ENCODE assay signal across 10 mouse cellular contexts in genomic region chr4:154960021-154960689, GRCm38 (mm10). TPM values are rescaled to one million over a fixed set of nuclear protein-coding genes. Genes with fewer than 3 reads are reported as not detected.
DNase-seq lines count a peak whose midpoint lies in the region; ATAC-seq and TF ChIP-seq lines count a peak whose summit lies in the region.
"Had no signal": no experiment of that assay in that cellular context is flagged by ENCODE, and none has a peak within 500 bp of the region (broad histone marks: within the 10 kb centered on the region; RNA-seq: fewer than 3 reads in every experiment).

No protein-coding gene starts in this region.

- peak overlapping the region; percentile 89 for H3K4me2 ChIP-seq in limb, embryonic 12.5 days
- peak overlapping the region; percentile 83 for H3K4me2 ChIP-seq in stomach, embryonic 15.5 days

- H3K27ac ChIP-seq in gastrocnemius, adult 2 months: no peak overlapping the region
- no peak overlapping the region for H3K27ac ChIP-seq in testis, adult 2 months (ENCODE audit: control insufficient read depth, insufficient read depth, low read depth, low read length)
- no peak overlapping the region for H3K27ac ChIP-seq in limb, embryonic 12.5 days
- no peak overlapping the region for H3K27ac ChIP-seq in stomach, embryonic 15.5 days

- 0 out of 2 replicates have a peak, but pooled peaks cover 2% of the 10 kb centered on the region for H3K27me3 ChIP-seq in testis, adult 2 months (ENCODE audit: control insufficient read depth, insufficient read depth, low read length)
- peaks cover 84% of the 10 kb centered on the region for H3K27me3 ChIP-seq in limb, embryonic 12.5 days
- H3K27me3 ChIP-seq in stomach, embryonic 15.5 days (replicated peaks): peaks cover 69% of the 10 kb centered on the region

- DNase-seq in gastrocnemius, adult 2 months: peak; percentile 13
- no peak for DNase-seq in gastrocnemius, postnatal 4 days (ENCODE audit: low spot score in 2 of 2)
- DNase-seq in testis, postnatal 14 days (ENCODE audit: low spot score): no peak
- no peak for DNase-seq in cerebellum, adult 11-12 months
- no peak for DNase-seq in gastrocnemius, postnatal 14 days

- WGBS in limb, embryonic 12.5 days: 23% methylated on average over 20 of the region's 20 CpGs
- WGBS in stomach, embryonic 15.5 days: 25% methylated on average over 20 of the region's 20 CpGs

- H3K36me3 ChIP-seq in testis, adult 2 months (ENCODE audit: control insufficient read depth, insufficient read depth, low read length): no peaks in the 10 kb centered on the region
- H3K36me3 ChIP-seq in limb, embryonic 12.5 days: no peaks in the 10 kb centered on the region
- H3K36me3 ChIP-seq in stomach, embryonic 15.5 days: no peaks in the 10 kb centered on the region

- no peak for ATAC-seq in limb, embryonic 12.5 days (ENCODE audit: insufficient number of reproducible peaks, insufficient read depth, low FRiP score, low TSS enrichment, low read depth)
- no peak for ATAC-seq in stomach, embryonic 15.5 days (ENCODE audit: insufficient read depth, low FRiP score, low read depth)

- H3K4me3 ChIP-seq in gastrocnemius, adult 2 months: peak overlapping the region; percentile 82
- H3K4me3 ChIP-seq in testis, adult 2 months (ENCODE audit: control insufficient read depth, low read depth, low read length): peak overlapping the region; percentile 74
- peak overlapping the region; percentile 46 for H3K4me3 ChIP-seq in limb, embryonic 12.5 days (replicated peaks)
- peak overlapping the region; percentile 37 for H3K4me3 ChIP-seq in stomach, embryonic 15.5 days (replicated peaks)

- intact Hi-C loops in gastrocnemius, adult 2 months (cut with DNase I): loop anchor here (5.0 kb wide), 2 partner anchors 83 to 107 kb away; partner anchors contain the start of gene Pex10
- intact Hi-C loops in gastrocnemius, postnatal 14 days (cut with DNase I; ENCODE audit: low total_unique reads): no loop called here

- H3K9me3 ChIP-seq in limb, embryonic 12.5 days: no peaks in the 10 kb centered on the region
- no peaks in the 10 kb centered on the region for H3K9me3 ChIP-seq in stomach, embryonic 15.5 days

- no peak for TF ChIP-seq POLR2A in testis, adult 2 months (IDR thresholded peaks at IDR 0.05; ENCODE audit: control insufficient read depth, low read depth, low read length)

- peaks cover 39% of the 10 kb centered on the region for H3K4me1 ChIP-seq in testis, adult 2 months (ENCODE audit: control insufficient read depth, insufficient read depth, low read length)
- H3K4me1 ChIP-seq in limb, embryonic 12.5 days (replicated peaks): peaks cover 70% of the 10 kb centered on the region
- peaks cover 40% of the 10 kb centered on the region for H3K4me1 ChIP-seq in stomach, embryonic 15.5 days

- TF ChIP-seq CTCF in gastrocnemius, adult 2 months (IDR thresholded peaks at IDR 0.05): no peak
- TF ChIP-seq CTCF in testis, adult 2 months (IDR thresholded peaks at IDR 0.05; ENCODE audit: control insufficient read depth, insufficient read depth, insufficient replicate concordance, low read depth, low read length): no peak

- H3K9ac ChIP-seq in limb, embryonic 12.5 days (replicated peaks): peak overlapping the region; percentile 53; the same call in 1 of the 2 replicates
- 0 out of 2 replicates have a peak overlapping the region, but pooled peaks have one; percentile 1 for H3K9ac ChIP-seq in stomach, embryonic 15.5 days

RNA-seq across cellular contexts. Expression of gene Hes5, which starts 0.6 kb away (rescaled TPM):
- total RNA-seq in gastrocnemius, adult 2 months (2021): not detected
- total RNA-seq in gastrocnemius, postnatal 4 days (2021): under 1 TPM; 0.49 to 0.67 TPM
- polyA plus RNA-seq in testis, adult 2 months (2012; rRNA removed): 0.57 and 0.65 TPM in 2 replicates
- polyA plus RNA-seq in limb, embryonic 12.5 days (2016; fragmentation: Nextera tagmentation; extraction: Ambion mirVana): 0.54 and 1.1 TPM in 2 replicates
- 2.5 and 2.6 TPM in 2 replicates for polyA plus RNA-seq in stomach, embryonic 15.5 days (2015; fragmentation: Nextera tagmentation; extraction: Ambion mirVana)
- under 1 TPM in 1 of 2 experiments, not detected in 1; 0.16 TPM for total RNA-seq in gastrocnemius, postnatal 14 days (2021)
- total RNA-seq: common myeloid progenitor, adult 5-6 weeks had no signal
- polyA plus RNA-seq: C2C12 had no signal

RNA-seq across cellular contexts. Expression of gene Pank4, which starts 3.8 kb away (rescaled TPM):
- 10 to 100 TPM; 33.8 to 43.6 TPM for total RNA-seq in gastrocnemius, adult 2 months (2021)
- 10 to 100 TPM; 27.4 to 29.9 TPM for total RNA-seq in gastrocnemius, postnatal 4 days (2021)
- polyA plus RNA-seq in testis, adult 2 months (2012; rRNA removed): 16.7 TPM in 2 replicates
- 56.3 and 60.5 TPM in 2 replicates for polyA plus RNA-seq in limb, embryonic 12.5 days (2016; fragmentation: Nextera tagmentation; extraction: Ambion mirVana)
- polyA plus RNA-seq in stomach, embryonic 15.5 days (2015; fragmentation: Nextera tagmentation; extraction: Ambion mirVana): 37.6 and 37.7 TPM in 2 replicates
- 10 to 100 TPM; 24.1 to 31.4 TPM for total RNA-seq in gastrocnemius, postnatal 14 days (2021)

RNA-seq across cellular contexts. Expression of gene Tnfrsf14, which starts 31.8 kb away (rescaled TPM):
- total RNA-seq in gastrocnemius, adult 2 months (2021): 1 to 10 TPM; 1.1 to 2.5 TPM
- 1 to 10 TPM; 3.2 to 4.3 TPM for total RNA-seq in gastrocnemius, postnatal 4 days (2021)
- 0.70 and 1.0 TPM in 2 replicates for polyA plus RNA-seq in testis, adult 2 months (2012; rRNA removed)
- 1.0 and 1.4 TPM in 2 replicates for polyA plus RNA-seq in limb, embryonic 12.5 days (2016; fragmentation: Nextera tagmentation; extraction: Ambion mirVana)
- polyA plus RNA-seq in stomach, embryonic 15.5 days (2015; fragmentation: Nextera tagmentation; extraction: Ambion mirVana): 3.8 and 8.0 TPM in 2 replicates
- total RNA-seq in gastrocnemius, postnatal 14 days (2021): 1 to 10 TPM; 1.4 to 1.9 TPM
